Mouse (Mus musculus) lung, postnatal 0 days (tissue): ENCODE measurements around the gene Gm10322.

Experiments
- CTCF ChIP-seq: IDR thresholded peaks from 2 replicates; pipeline ENCODE4 v1.5.1; 2016; ENCODE audit warnings: antibody characterized with exemption, mild to moderate bottlenecking
- EP300 ChIP-seq: IDR thresholded peaks from 2 replicates; pipeline ENCODE4 v1.6.1; 2016; ENCODE audit warnings: antibody characterized with exemption, mild to moderate bottlenecking, control low read depth

DNA sequence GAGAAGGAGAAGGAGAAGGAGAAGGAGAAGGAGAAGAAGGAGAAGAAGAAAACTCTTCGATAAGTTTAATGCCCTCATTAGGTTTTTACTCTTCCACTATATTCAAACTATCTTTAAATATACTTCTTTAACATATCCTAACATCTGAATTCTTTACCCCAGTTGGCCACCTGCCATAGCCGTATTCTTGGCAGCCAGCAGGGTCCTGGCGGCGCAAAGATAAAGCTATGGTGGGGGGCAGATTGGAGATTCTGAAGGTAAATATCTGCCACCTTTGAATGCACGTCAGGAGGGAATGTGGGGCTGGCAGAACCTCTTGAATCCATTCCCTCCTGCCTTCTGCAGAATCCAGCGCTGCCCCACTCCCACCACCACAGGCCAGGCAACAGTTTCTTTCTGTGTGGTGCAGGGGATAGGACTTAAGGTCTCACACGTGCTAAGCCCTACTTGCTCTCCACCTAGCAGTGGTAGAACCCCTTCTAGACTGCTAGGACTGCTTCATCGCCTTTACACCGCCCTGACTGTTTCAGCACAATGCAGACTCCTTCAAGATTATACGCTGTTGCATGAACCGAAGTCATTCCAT, 10.9 kb upstream of the Gm10322 start:
- TF ChIP-seq CTCF = no peak
- TF ChIP-seq EP300 = no peak
